Mouse (Mus musculus): ENCODE data around the gene Mgat3.

DNA sequence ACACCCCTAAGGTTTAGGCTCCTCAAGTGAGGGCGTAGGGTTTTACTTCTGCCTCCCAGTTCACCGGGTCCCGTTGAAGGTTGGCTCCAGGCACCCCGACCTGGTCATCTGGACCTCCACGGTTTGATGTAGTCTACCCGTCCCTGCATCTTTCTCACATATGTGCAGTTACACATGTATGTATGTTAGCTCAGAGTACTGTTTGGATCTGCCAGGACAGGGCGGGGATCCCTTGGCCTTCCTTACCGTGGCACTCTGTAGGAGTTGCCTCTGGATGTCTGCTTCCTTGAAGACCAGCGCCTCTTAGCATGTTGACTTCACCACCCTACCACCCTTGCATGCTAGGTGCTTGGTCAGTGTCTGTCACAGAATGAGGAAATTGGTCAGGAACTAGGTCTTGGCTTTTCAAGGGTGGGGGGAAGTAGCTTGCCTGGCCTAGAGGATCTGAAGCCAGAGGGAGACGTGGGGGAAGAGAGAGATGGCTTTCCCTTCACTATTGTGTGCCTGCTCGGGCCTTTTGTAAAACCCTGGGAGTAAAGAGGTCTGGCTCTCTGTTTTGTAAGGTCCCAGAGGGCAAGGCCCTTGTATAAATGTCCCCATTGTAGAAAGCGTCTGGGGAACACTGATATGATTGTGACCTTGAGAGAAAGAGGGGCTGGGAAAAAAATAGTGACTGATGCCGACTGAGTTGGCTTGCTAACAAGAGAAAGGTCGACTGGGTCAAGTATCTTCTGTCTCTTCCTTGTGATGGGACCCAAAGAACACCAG, 39.7 kb upstream of the Mgat3 start:
- TF ChIP-seq EP300 (IDR thresholded peaks at IDR 0.05; ENCODE audit: low read depth): no peak
- TF ChIP-seq CTCF (IDR thresholded peaks at IDR 0.05; ENCODE audit: low read depth): no peak
